Mouse (Mus musculus): ENCODE measurements around the gene Slc22a12.

Gene Slc22a12

GRCm38 (mm10) chr19:6542367-6543034 lies at the start of gene Slc22a12:
Gene Slc22a12 (minus strand): TSS chr19:6543032.
- DNase-seq, result peak in 1 of 2 experiments; percentile 79

DNA sequence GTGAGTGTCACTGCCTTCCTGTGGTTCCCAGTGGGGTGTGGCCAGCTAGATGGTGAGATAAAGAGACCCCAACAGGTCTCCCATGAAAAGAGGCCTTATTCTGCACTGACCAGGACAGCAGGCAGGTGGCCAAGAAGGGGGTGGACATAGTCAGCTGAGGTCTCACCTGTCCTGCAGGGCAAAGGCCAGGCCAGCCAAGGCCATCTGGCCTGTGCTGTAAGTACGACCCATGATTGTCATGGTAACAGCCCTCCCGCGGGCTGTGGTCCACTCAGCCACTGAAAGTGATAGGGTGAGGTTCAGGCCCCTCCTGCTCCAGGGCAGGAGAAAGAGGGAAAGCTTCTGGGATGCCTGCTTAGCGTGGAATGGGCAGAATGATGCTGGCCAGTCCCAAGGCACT lies 29.2 kb upstream of the Slc22a12 start:
- peak; percentile 60 to 81 for DNase-seq

DNA sequence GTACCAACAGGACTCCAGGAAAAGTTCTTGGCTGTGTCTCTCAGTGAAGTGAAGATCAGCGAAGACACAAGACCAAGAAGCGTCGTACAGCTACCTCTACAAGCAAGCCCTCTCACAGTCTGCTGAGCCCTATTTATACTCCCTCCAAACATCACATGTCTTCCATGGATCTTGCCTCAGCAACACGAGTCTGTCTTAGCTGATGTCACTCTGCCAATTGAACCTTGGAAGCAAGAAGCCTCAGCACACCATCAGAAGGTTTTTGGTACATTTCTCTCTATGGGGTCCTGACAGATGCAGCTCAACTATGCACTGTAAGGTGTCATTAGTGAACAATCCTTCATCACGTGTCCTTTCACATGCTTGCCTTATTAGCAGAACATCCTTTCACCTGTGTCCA lies 28.6 kb upstream of the Slc22a12 start:
- DNase-seq, result peak in 1 of 2 experiments; percentile 32

GRCm38 (mm10) chr19:6569561-6569960 lies 26.7 kb upstream of the Slc22a12 start:
- peak in 1 of 2 experiments; percentile 19 for DNase-seq

- peak in 1 of 2 experiments; percentile 25 for DNase-seq
Measured at GRCm38 (mm10) chr19:6569021-6569420, 26.2 kb upstream of the Slc22a12 start.

- no peak for DNase-seq
Measured at GRCm38 (mm10) chr19:6566450-6566849, 23.6 kb upstream of the Slc22a12 start.

GRCm38 (mm10) chr19:6565136-6565535 lies 22.3 kb upstream of the Slc22a12 start:
- DNase-seq, result peak in 1 of 2 experiments; percentile 19

- DNase-seq, result peak in 1 of 2 experiments; percentile 30
Measured at GRCm38 (mm10) chr19:6560246-6560815, 17.5 kb upstream of the Slc22a12 start.

DNA sequence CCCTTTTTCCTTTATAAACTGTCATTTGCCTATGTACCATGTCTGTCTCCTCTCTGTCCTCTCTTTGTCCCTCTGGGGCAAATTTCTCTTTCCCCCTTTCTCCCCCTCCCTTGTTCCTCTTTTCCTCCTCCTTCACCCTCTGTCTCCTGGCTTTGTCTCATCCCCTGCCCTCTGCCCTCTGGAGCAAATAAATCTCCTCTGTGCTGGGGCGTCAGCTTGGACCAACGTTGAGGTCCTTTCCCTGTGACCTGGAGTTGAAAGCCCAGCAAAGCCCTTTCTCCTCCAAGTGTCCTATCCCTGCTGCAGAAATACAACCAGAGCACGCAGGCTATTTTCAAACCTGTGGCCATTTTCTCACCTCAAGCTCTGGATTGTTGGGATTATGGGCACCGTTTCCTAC lies 16.7 kb upstream of the Slc22a12 start:
- DNase-seq, result peak in 1 of 2 experiments; percentile 48

DNA sequence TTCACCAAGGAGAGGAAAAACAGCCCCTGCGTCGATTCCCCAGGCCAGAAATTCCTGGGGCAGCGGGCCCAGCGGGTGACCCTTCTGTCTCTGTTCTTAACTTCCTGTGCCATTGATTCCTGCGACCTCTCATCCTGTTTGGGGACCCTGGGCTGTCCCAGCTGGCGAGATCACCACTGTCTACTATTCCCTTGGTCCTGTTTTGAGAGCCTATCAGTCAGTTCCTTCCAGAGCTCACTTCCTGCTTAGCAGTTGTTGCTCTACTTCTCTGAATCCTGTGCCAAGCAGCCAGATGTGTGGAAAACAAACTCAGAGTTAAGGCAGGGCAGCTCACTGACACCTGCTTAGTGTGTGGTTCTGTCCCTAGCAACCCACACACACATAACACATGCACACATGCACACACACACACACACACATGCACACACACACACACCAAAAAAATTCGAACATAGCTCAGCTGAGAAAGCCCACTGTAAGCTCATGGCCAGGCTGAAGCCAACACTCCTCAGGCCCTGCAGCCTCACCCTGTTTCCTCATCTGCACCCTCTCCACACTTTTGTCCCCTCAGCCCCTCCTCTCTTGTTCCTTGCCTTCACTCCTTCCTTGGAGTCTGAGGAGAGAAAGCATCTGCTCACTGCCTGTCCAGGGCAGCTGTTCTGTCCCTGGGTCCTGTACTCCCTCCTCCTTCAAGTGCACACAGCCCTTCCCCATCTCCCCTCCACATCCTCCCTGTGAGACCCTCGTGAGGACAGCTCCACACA lies 11.2 kb upstream of the Slc22a12 start:
- DNase-seq, result peak; percentile 53 to 73

DNA sequence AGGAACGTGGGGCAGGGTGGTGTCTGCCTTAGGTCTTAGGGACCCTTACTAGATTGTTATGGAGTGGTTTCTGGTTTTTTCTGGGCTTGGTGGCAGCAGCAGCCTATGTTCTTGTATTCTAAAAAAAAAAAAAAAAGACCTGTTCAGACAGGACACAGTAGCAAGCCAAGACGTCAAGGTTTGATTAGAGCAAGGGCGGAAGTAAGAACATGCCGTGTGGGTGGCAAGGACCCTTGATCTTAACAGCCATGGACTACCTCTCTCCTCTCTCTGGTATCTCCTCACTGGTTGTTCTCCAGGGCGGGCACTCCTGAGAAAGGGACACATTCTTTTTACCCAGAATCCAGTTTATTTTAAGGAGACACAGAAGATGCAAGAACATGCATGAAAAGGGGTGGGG lies 10.3 kb upstream of the Slc22a12 start:
- no peak for DNase-seq

DNA sequence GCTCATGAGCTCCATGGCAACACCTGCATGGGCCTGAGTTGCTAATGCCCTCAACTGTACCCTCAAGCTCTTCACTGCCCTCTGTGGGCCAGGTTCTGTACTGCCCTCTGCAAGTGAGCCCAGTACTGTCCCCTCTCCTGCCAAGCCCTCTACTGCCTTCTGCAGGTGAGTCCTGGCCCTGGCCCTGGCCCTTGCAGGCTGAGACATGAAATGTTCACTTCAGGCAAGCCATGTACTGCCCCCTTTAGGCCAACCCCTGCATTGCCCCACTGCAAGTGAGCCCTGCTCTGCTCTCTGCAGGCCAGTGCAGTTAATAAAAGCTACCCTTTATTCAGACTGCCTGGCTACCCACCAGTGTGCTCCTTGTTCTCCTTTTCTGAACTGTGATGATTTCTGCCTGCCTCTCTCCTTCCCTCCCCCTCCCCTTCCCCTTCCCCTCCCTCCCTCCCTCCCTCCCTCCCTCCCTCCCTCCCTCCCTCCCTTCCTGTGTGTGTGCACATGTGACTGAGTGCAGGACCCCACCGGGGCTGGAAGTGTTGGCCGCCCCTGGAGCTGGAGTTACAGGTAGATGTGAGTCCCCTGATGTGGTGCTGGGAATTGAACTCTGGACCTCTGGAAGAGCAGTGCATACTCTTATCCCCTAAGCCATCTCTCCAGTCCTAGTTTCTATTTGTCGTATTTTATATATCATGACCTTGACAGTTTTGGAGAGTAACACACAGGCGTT lies 9.6 kb upstream of the Slc22a12 start:
- peak; percentile 86 to 91 for DNase-seq

DNA sequence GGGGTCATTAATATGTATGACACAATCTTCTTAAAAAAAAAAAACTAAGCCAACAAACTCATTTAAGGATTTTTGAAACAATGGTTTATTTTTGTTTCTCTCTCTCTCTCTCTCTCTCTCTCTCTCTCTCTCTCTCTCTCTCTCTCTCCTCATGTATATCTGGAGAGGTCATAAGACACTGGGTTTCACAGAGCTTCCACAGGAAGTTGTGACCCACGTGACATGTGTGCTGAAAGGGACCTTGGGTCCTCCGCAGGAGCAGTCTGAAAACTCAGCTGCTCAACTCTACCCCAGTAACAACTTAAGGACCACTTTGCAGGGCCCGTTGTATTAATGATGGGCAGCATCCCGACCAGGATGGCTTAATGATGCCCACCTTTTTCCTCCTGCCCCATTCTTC lies 8.4 kb upstream of the Slc22a12 start:
- DNase-seq, result peak in 1 of 2 experiments; percentile 33

GRCm38 (mm10) chr19:6549566-6549965 lies 6.7 kb upstream of the Slc22a12 start:
- peak in 1 of 2 experiments; percentile 25 for DNase-seq

DNA sequence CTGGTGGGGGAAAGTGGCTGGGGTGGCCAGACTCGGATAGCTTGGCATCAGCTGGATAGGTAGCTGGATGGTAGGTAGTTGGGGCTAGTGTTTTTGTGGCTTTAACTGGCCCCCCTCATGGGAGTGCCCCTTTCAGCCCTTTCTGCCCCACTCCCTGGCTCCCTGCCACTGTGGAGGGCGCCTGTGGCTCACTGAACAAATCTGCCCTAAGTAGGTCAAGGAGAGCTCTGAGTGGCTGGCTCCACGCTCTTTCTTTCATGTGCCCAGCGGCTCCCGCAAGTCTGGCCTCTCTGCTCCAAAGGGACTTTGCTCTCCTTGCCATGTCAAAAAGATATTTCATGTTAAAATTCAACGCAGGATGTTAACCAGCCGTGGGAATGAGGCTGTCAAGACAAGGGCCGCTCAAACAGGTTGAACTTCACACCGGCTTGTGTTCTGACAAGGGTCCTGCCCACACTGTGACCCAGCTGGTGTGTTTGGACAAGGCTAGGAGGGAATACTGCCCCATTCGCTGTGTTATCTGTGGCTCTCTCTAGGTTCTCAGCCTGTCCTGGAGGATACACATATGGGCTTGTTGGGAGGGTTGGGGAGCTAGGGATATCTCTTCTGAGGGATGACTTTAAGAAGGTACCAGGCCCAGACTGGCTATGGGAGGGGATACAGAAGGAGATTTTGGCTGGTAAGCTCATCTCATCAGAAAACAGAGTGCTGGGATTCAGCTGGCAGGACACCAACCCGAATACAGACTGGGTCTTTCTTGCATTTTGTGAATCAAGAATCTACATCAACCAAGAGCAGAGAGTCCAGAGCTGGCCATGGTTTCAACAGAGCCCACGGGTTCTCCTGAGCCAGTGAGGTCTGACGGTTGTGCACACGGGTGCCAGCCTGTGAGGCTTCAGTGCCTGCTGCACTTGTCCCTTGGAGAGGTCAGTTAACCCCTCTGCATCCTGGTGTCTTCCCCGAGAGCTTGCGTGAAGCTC lies 5.9 kb upstream of the Slc22a12 start:
- DNase-seq, result peak; percentile 85 to 94

DNA sequence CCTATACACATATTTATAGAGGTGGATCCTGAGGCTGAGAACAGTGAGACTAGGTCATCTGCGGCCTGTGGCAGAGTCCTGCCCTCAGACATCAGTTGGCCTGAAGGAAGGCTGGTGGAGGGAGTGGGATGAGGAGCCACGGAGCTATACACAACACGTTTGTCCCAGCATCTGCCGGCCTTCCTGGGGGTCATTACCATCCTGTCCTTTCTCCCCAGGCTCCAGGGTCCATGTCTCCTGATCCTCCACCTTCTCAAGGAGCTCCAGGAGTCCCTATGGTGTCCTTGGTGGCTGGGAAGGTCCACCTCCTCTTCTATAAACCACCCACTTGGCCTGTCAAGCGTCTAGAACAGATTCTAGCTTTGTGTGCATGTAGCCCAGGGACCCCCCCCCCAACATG lies 5.0 kb upstream of the Slc22a12 start:
- DNase-seq, result peak in 1 of 2 experiments; percentile 54

DNA sequence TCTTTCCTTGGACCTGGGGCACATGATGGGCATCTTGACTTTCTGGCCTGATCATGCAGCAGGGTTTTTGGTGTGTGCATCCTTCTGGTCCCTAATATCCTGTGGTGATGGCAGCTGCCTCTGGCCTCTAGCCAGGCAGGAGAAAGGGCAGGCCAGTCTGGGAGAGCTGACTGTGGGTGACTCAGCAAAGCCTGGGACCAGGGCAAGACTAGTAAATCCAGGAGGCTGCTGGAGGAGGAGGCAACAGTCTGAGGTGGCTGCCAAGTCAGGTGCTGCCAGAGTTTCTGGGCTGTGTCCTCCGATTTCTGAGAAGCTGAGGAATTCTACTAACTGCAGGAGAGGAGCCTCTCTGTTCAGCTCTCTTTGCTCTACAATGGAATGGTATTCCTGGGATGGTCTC lies 3.3 kb upstream of the Slc22a12 start:
- peak; percentile 90 to 95 for DNase-seq

- DNase-seq, result no peak
Measured at GRCm38 (mm10) chr19:6545481-6545880, 2.6 kb upstream of the Slc22a12 start.

GRCm38 (mm10) chr19:6544712-6545111 lies 1.9 kb upstream of the Slc22a12 start:
- no peak for DNase-seq

DNA sequence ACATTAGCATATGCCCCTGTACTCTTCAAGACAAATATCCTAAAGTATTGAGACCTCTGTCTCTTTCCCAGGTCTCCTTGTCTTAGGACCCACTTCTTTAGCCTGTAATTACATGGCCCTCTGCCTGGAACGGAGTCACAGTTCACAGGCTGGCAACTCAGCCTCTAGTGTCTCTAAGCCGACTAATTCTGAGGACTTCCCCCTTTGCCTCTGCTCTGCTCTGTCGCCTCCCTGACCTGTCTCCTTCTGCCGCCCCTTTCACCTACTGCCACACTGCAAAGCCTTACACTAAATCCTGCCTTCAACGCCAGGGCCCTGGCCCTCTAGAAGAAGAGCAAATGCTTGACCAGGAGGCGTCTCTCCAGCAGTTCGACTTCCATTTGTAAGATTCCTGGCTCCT lies 686 bp upstream of the Slc22a12 start:
- peak in 1 of 2 experiments; percentile 68 for DNase-seq

- DNase-seq, result peak; percentile 66 to 83
Measured at GRCm38 (mm10) chr19:6543035-6543383, 177 bp upstream of the Slc22a12 start.

DNA sequence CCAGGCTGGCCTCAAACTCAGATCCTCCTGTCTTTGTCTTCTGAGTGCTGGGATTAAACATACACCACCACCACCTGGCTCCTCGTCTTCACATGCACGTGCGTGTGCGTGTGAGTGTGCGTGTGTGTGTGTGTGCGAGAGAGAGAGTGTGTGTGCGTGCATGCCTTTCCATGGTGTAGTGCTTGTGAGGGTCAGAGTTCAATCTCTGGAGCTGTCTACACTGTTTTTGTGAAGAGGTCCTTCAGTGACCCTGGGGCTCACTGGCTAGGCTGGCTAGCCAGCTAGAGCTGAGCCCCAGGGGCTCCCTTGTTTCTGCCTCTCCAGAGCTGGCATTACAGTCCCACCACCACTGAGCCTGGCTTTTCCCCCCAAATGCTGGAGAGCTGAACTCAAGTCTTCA lies 1.3 kb downstream of the Slc22a12 start:
- DNase-seq, result no peak

Data from kidney, postnatal 25 days (tissue).